Mouse (Mus musculus) 3T3-L1 (cell line): ENCODE data around the gene Rlbp1.

Experiments
- DNase-seq: peaks from one replicate; pipeline ENCODE4 v3.0.0-alpha.2; 2015; ENCODE audit warnings: low read depth, low spot score

Gene Rlbp1

GRCm38 (mm10) chr7:79386422-79387133 is at the start of gene Rlbp1:
Gene Rlbp1, minus strand, starts transcription at chr7:79387048.
- no peak for DNase-seq

- no peak for DNase-seq
These were observed 41.4 kb upstream of the Rlbp1 start for GRCm38 (mm10) chr7:79428243-79428642.

GRCm38 (mm10) chr7:79425804-79426203 is 39.0 kb upstream of the Rlbp1 start:
- DNase-seq = no peak

- DNase-seq = no peak
These were observed 36.0 kb upstream of the Rlbp1 start for GRCm38 (mm10) chr7:79422876-79423275.

- DNase-seq = no peak
These were observed 33.1 kb upstream of the Rlbp1 start for GRCm38 (mm10) chr7:79419950-79420349.

- no peak for DNase-seq
These were observed 27.9 kb upstream of the Rlbp1 start for GRCm38 (mm10) chr7:79414449-79415375.

- no peak for DNase-seq
These were observed 13.4 kb upstream of the Rlbp1 start for GRCm38 (mm10) chr7:79400296-79400695.

GRCm38 (mm10) chr7:79398971-79399370 is 12.1 kb upstream of the Rlbp1 start:
- no peak for DNase-seq

- DNase-seq = no peak
These were observed 11.6 kb upstream of the Rlbp1 start for GRCm38 (mm10) chr7:79398426-79398825.

- DNase-seq = no peak
These were observed 10.7 kb upstream of the Rlbp1 start for GRCm38 (mm10) chr7:79397446-79397963.

GRCm38 (mm10) chr7:79395186-79395585 is 8.3 kb upstream of the Rlbp1 start:
- no peak for DNase-seq

- no peak for DNase-seq
These were observed 7.8 kb upstream of the Rlbp1 start for GRCm38 (mm10) chr7:79394666-79395065.

GRCm38 (mm10) chr7:79393924-79394323 is 7.1 kb upstream of the Rlbp1 start:
- DNase-seq = no peak

- DNase-seq = peak; percentile 52
These were observed 6.1 kb upstream of the Rlbp1 start for GRCm38 (mm10) chr7:79392860-79393513.

- peak; percentile 92 for DNase-seq
These were observed 5.2 kb upstream of the Rlbp1 start, which contains the start of gene Fanci for GRCm38 (mm10) chr7:79391883-79392649. Gene Fanci, plus strand, starts transcription at chr7:79391929.

GRCm38 (mm10) chr7:79391471-79391870 is 4.6 kb upstream of the Rlbp1 start:
- peak; percentile 33 for DNase-seq

GRCm38 (mm10) chr7:79390141-79390708 is 3.4 kb upstream of the Rlbp1 start:
- DNase-seq = no peak

GRCm38 (mm10) chr7:79388671-79389206 is 1.9 kb upstream of the Rlbp1 start:
- DNase-seq = no peak

- no peak for DNase-seq
These were observed 1.1 kb upstream of the Rlbp1 start for GRCm38 (mm10) chr7:79387991-79388390.

GRCm38 (mm10) chr7:79387140-79387539 is 292 bp upstream of the Rlbp1 start:
- peak; percentile 5 for DNase-seq
